Mouse (Mus musculus) stomach, postnatal 0 days (tissue): ENCODE results near the gene Rabep2. TPM values are rescaled to one million over a fixed set of nuclear protein-coding genes. Genes with fewer than 3 reads are reported as not detected.

Experiments used
- ATAC-seq: fragments of 200-750 bp; cut with Nextera tagmentation; 2 replicates; pipeline ENCODE4 v1.8.0; 2017; ENCODE audit not compliant: low FRiP score, low TSS enrichment
- DNase-seq: peaks from one replicate; pipeline ENCODE4 v3.0.0-alpha.2; 2016; ENCODE audit warnings: low spot score
- H3K27ac ChIP-seq: fragments of 300-500 bp; sonication (generic); replicated peaks from 2 replicates; pipeline ENCODE4 v1.5.1; 2014; ENCODE audit warnings: mild to moderate bottlenecking, control low read depth
- H3K27me3 ChIP-seq: fragments of 300-500 bp; sonication (generic); 2 replicates; pipeline ENCODE4 v1.6.1; 2014; ENCODE audit warnings: low read length; ENCODE audit not compliant: control insufficient read depth, insufficient read depth
- H3K36me3 ChIP-seq: fragments of 300-500 bp; sonication (generic); 2 replicates; pipeline ENCODE4 v1.6.1; 2014; ENCODE audit warnings: low read length, mixed read lengths; ENCODE audit not compliant: control insufficient read depth, insufficient read depth
- H3K4me1 ChIP-seq: fragments of 300-500 bp; sonication (generic); replicated peaks from 2 replicates; pipeline ENCODE4 v1.6.1; 2014; ENCODE audit warnings: antibody characterized with exemption; ENCODE audit not compliant: control insufficient read depth, insufficient read depth
- H3K4me2 ChIP-seq: fragments of 300-500 bp; sonication (generic); replicated peaks from 2 replicates; pipeline ENCODE4 v1.6.1; 2014; ENCODE audit warnings: low read depth, mild to moderate bottlenecking, control low read depth, moderate library complexity
- H3K4me3 ChIP-seq: fragments of 300-500 bp; sonication (generic); 2 replicates; pipeline ENCODE4 v1.5.1; 2014; ENCODE audit warnings: low read depth, low read length, control low read depth
- H3K9ac ChIP-seq: fragments of 300-500 bp; sonication (generic); 2 replicates; pipeline ENCODE4 v1.6.1; 2014; ENCODE audit warnings: mild to moderate bottlenecking, low read length, control low read depth, mixed read lengths
- H3K9me3 ChIP-seq: fragments of 300-500 bp; sonication (generic); 2 replicates; pipeline ENCODE4 v1.6.1; 2016; ENCODE audit warnings: low read length; ENCODE audit not compliant: control insufficient read depth
- CTCF ChIP-seq: IDR thresholded peaks from 2 replicates; pipeline ENCODE4 v1.5.1; 2016; ENCODE audit warnings: antibody characterized with exemption, low read depth, mild to moderate bottlenecking, moderate library complexity
- EP300 ChIP-seq: optimal IDR thresholded peaks from 2 replicates; pipeline ENCODE3; 2016; ENCODE audit warnings: antibody characterized with exemption
- WGBS: fragments of 180-500 bp; shearing (Covaris S2); extraction: QIAGEN DNeasy Blood & Tissue Kit; methylation state at CpG from one replicate; pipeline ENCODE4 v1.1.7; 2014; 5-methylcytosine and 5-hydroxymethylcytosine counted together
- polyA plus RNA-seq: library from polyadenylated mRNA; unstranded; fragments of >200 nt; fragmentation: Nextera tagmentation; extraction: Ambion mirVana; gene quantifications from 2 replicates; pipeline ENCODE4 v1.2.1, GENCODE M21; 2015

The Rabep2 gene
- polyA plus RNA-seq, 1 experiment from 2014 or later, result 19.4 TPM

GRCm38 (mm10) chr7:126424161-126424560 is 4.4 kb upstream of the Rabep2 start:
- 0 out of 2 replicates have a peak, but pooled peaks cover 2% of the 10 kb centered on the region for H3K4me1 ChIP-seq
- no peaks in the 10 kb centered on the region for H3K36me3 ChIP-seq
- DNase-seq (no peak), ATAC-seq (no peak)
- no peaks in the 10 kb centered on the region for H3K27me3 ChIP-seq
- H3K4me2 ChIP-seq, result no peak overlapping the region
- H3K4me3 ChIP-seq, result no peak overlapping the region
- no peaks in the 10 kb centered on the region for H3K9me3 ChIP-seq
- no peak overlapping the region for H3K27ac ChIP-seq
- TF ChIP-seq EP300 (no peak), CTCF (no peak)
- 86% methylated on average over 6 of the region's 6 CpGs for WGBS
- no peak overlapping the region for H3K9ac ChIP-seq

- TF ChIP-seq EP300 (no peak), CTCF (no peak)
- WGBS, result 47% methylated on average over 12 of the region's 13 CpGs
- no peak for ATAC-seq
- H3K27ac ChIP-seq, result no peak overlapping the region
- no peak overlapping the region for H3K9ac ChIP-seq
- H3K4me2 ChIP-seq, result no peak overlapping the region
- peaks cover 5% of the 10 kb centered on the region; the same call in 1 of the 2 replicates for H3K4me1 ChIP-seq
- no peaks in the 10 kb centered on the region; the same call in 1 of the 2 replicates for H3K36me3 ChIP-seq
- H3K4me3 ChIP-seq, result no peak overlapping the region
- no peaks in the 10 kb centered on the region for H3K27me3 ChIP-seq
- DNase-seq, result no peak
- no peaks in the 10 kb centered on the region for H3K9me3 ChIP-seq
Observed at GRCm38 (mm10) chr7:126427323-126427860, 1.2 kb upstream of the Rabep2 start.

- Histone ChIP-seq H3K27ac (peak overlapping the region; percentile 97), H3K4me3 (peak overlapping the region; percentile 69), H3K36me3 (no peaks in the 10 kb centered on the region; the same call in 1 of the 2 replicates), H3K9me3 (no peaks in the 10 kb centered on the region), H3K9ac (peak overlapping the region; percentile 76), H3K4me2 (peak overlapping the region; percentile 74), H3K27me3 (no peaks in the 10 kb centered on the region), H3K4me1 (peaks cover 5% of the 10 kb centered on the region; the same call in 1 of the 2 replicates)
- TF ChIP-seq EP300, result no peak
- TF ChIP-seq CTCF, result no peak
- peak; percentile 70 for ATAC-seq
- WGBS, result 11% methylated on average over 4 of the region's 4 CpGs
- DNase-seq, result no peak
Observed at GRCm38 (mm10) chr7:126428154-126428553, 405 bp upstream of the Rabep2 start.

GRCm38 (mm10) chr7:126429503-126429898 is 942 bp downstream of the Rabep2 start:
- peak; percentile 5; the same call in 1 of the 2 replicates for ATAC-seq
- H3K27ac ChIP-seq, result peak overlapping the region; percentile 97
- 21% methylated on average over 15 of the region's 15 CpGs for WGBS

GRCm38 (mm10) chr7:126430167-126430566 is 1.6 kb downstream of the Rabep2 start:
- no peak overlapping the region for H3K4me2 ChIP-seq
- no peak overlapping the region for H3K27ac ChIP-seq
- no peak overlapping the region for H3K9ac ChIP-seq
- no peaks in the 10 kb centered on the region for H3K9me3 ChIP-seq
- H3K4me1 ChIP-seq, result peaks cover 5% of the 10 kb centered on the region; the same call in 1 of the 2 replicates
- no peaks in the 10 kb centered on the region for H3K27me3 ChIP-seq
- DNase-seq, result no peak
- H3K4me3 ChIP-seq, result no peak overlapping the region
- TF ChIP-seq EP300 (no peak), CTCF (no peak)
- H3K36me3 ChIP-seq, result peaks cover 3% of the 10 kb centered on the region; the same call in 1 of the 2 replicates
- ATAC-seq, result no peak

More at GRCm38 (mm10) chr7:126429503-126429898, 942 bp downstream of the Rabep2 start:
- Histone ChIP-seq H3K4me3 (peak overlapping the region; percentile 69), H3K9me3 (no peaks in the 10 kb centered on the region), H3K4me1 (peaks cover 5% of the 10 kb centered on the region; the same call in 1 of the 2 replicates), H3K27me3 (no peaks in the 10 kb centered on the region), H3K9ac (peak overlapping the region; percentile 76), H3K36me3 (peaks cover 3% of the 10 kb centered on the region; the same call in 1 of the 2 replicates), H3K4me2 (peak overlapping the region; percentile 74)
- DNase-seq, result no peak
- TF ChIP-seq CTCF (no peak), EP300 (no peak)

GRCm38 (mm10) chr7:126434726-126435125 is 6.2 kb downstream of the Rabep2 start:
- Histone ChIP-seq H3K9ac (no peak overlapping the region), H3K4me1 (peaks cover under 1% of the 10 kb centered on the region; the same call in 1 of the 2 replicates), H3K36me3 (peaks cover 3% of the 10 kb centered on the region; the same call in 1 of the 2 replicates), H3K9me3 (no peaks in the 10 kb centered on the region), H3K27me3 (no peaks in the 10 kb centered on the region), H3K27ac (no peak overlapping the region), H3K4me3 (no peak overlapping the region), H3K4me2 (no peak overlapping the region)
- DNase-seq (no peak), ATAC-seq (no peak)
- TF ChIP-seq CTCF (no peak), EP300 (no peak)
- WGBS, result 90% methylated on average over 7 of the region's 7 CpGs
